Mouse (Mus musculus) MEL (cell line): ENCODE data around the gene Efcab14. TPM values are rescaled to one million over a fixed set of nuclear protein-coding genes. Genes with fewer than 3 reads are reported as not detected.

Source experiments
- DNase-seq: peaks from one replicate; pipeline ENCODE4 v3.0.0; 2011; ENCODE audit warnings: low read depth, low spot score
- H3K27ac ChIP-seq: 2 replicates; pipeline ENCODE4 v1.5.1; 2012; ENCODE audit warnings: low read depth, mild to moderate bottlenecking, control low read depth, low read length, moderate library complexity; ENCODE audit not compliant: control insufficient read depth
- H3K27me3 ChIP-seq, 2 experiments: fragments of 150-350 bp in 1 of 2; sonication (generic) in 1 of 2; 2 replicates each; pipeline ENCODE4 v1.6.1; 2012; ENCODE audit warnings: low read length in 2 of 2, mild to moderate bottlenecking in 2 of 2, improper control_type of control experiment in 1 of 2, moderate library complexity in 1 of 2; ENCODE audit not compliant: insufficient read depth in 2 of 2, control insufficient read depth in 1 of 2
- H3K36me3 ChIP-seq, 2 experiments: 2 replicates each; pipeline ENCODE4 v1.6.1; 2012 to 2014; ENCODE audit warnings: low read length in 2 of 2, improper control_type of control experiment in 1 of 2, inconsistent platforms in 1 of 2, mild to moderate bottlenecking in 1 of 2; ENCODE audit not compliant: insufficient read depth in 2 of 2, control insufficient read depth in 1 of 2
- H3K4me1 ChIP-seq, 2 experiments: fragments of 150-350 bp in 1 of 2; sonication (generic) in 1 of 2; 2 replicates each; pipeline ENCODE4 v1.6.1; 2012; ENCODE audit warnings: low read length in 2 of 2, improper control_type of control experiment in 1 of 2, mild to moderate bottlenecking in 1 of 2; ENCODE audit not compliant: insufficient read depth in 2 of 2, control insufficient read depth in 1 of 2
- H3K4me3 ChIP-seq, 2 experiments: fragments of 150-350 bp in 1 of 2; sonication (generic) in 1 of 2; 2 replicates each; pipeline ENCODE4 v1.5.1; 2012; ENCODE audit warnings: low read depth in 2 of 2, low read length in 2 of 2, mild to moderate bottlenecking in 2 of 2, moderate library complexity in 2 of 2, control low read depth in 1 of 2, improper control_type of control experiment in 1 of 2; ENCODE audit not compliant: control insufficient read depth in 1 of 2, insufficient read depth in 1 of 2
- H3K79me2 ChIP-seq: 2 replicates; pipeline ENCODE4 v1.6.1; 2012; ENCODE audit warnings: mild to moderate bottlenecking, low read length, moderate library complexity; ENCODE audit not compliant: control insufficient read depth, poor library complexity, insufficient read depth
- H3K9ac ChIP-seq: 2 replicates; pipeline ENCODE4 v1.6.1; 2012; ENCODE audit warnings: low read depth, mild to moderate bottlenecking, control low read depth, low read length, moderate library complexity; ENCODE audit not compliant: control insufficient read depth, poor library complexity, severe bottlenecking
- H3K9me3 ChIP-seq: fragments of 150-350 bp; sonication (generic); replicated peaks from 2 replicates; pipeline ENCODE4 v1.6.1; 2012; ENCODE audit warnings: mild to moderate bottlenecking, low read length, improper control_type of control experiment, moderate library complexity; ENCODE audit not compliant: insufficient read depth
- CHD1 ChIP-seq: IDR thresholded peaks from 2 replicates; pipeline ENCODE4 v1.6.1; 2012; ENCODE audit warnings: low read depth, mild to moderate bottlenecking, inconsistent platforms, low read length, improper control_type of control experiment
- CHD2 ChIP-seq: IDR thresholded peaks from 2 replicates; pipeline ENCODE4 v1.6.1; 2011; ENCODE audit warnings: low read length, improper control_type of control experiment
- CTCF ChIP-seq, 3 experiments: IDR thresholded peaks in 2 of 3; conservative IDR thresholded peaks in 1 of 3; 2 replicates each; pipeline ENCODE4 v1.5.1; 2011 to 2012; ENCODE audit warnings: low read length in 3 of 3, low read depth in 2 of 3, mild to moderate bottlenecking in 2 of 3, improper control_type of control experiment in 1 of 3, inconsistent platforms in 1 of 3, mixed read lengths in 1 of 3, moderate library complexity in 1 of 3; ENCODE audit not compliant: control insufficient read depth in 1 of 3, insufficient read depth in 1 of 3, poor library complexity in 1 of 3, severe bottlenecking in 1 of 3
- E2F4 ChIP-seq: IDR thresholded peaks from 2 replicates; pipeline ENCODE4 v1.6.1; 2011; ENCODE audit warnings: low read depth, low read length, improper control_type of control experiment, borderline replicate concordance
- ELF1 ChIP-seq: IDR thresholded peaks from 2 replicates; pipeline ENCODE4 v1.6.1; 2014; ENCODE audit warnings: low read depth, mild to moderate bottlenecking, inconsistent platforms, low read length, improper control_type of control experiment, moderate library complexity
- EP300 ChIP-seq, 2 experiments: IDR thresholded peaks; 2 replicates each; pipeline ENCODE4 v1.6.1; 2011; ENCODE audit warnings: improper control_type of control experiment in 2 of 2, low read length in 2 of 2, low read depth in 1 of 2, mild to moderate bottlenecking in 1 of 2
- HCFC1 ChIP-seq: IDR thresholded peaks from 2 replicates; pipeline ENCODE4 v1.6.1; 2012; ENCODE audit warnings: low read depth, mild to moderate bottlenecking, inconsistent platforms, low read length, improper control_type of control experiment, moderate library complexity
- JUND ChIP-seq: IDR thresholded peaks from 2 replicates; pipeline ENCODE4 v1.6.1; 2011; ENCODE audit warnings: low read depth, mild to moderate bottlenecking, improper control_type of control experiment, low read length
- MEF2A ChIP-seq: IDR thresholded peaks from 2 replicates; pipeline ENCODE4 v1.6.1; 2014; ENCODE audit warnings: low read depth, mild to moderate bottlenecking, inconsistent platforms, low read length, improper control_type of control experiment; ENCODE audit not compliant: poor library complexity, insufficient replicate concordance, severe bottlenecking; ENCODE audit errors: extremely low read depth
- MXI1 ChIP-seq: IDR thresholded peaks from 2 replicates; pipeline ENCODE4 v1.6.1; 2011; ENCODE audit warnings: mild to moderate bottlenecking, low read depth, low read length, improper control_type of control experiment
- MYB ChIP-seq: IDR thresholded peaks from 2 replicates; pipeline ENCODE4 v1.6.1; 2011; ENCODE audit warnings: mild to moderate bottlenecking, low read depth, low read length, improper control_type of control experiment
- NELFE ChIP-seq: IDR thresholded peaks from 2 replicates; pipeline ENCODE4 v1.6.1; 2011; ENCODE audit warnings: low read depth, low read length, improper control_type of control experiment
- POLR2A ChIP-seq, 2 experiments: IDR thresholded peaks; 2 replicates each; pipeline ENCODE4 v1.6.1; 2011 to 2012; ENCODE audit warnings: low read length in 2 of 2, mild to moderate bottlenecking in 2 of 2, control low read depth in 1 of 2, improper control_type of control experiment in 1 of 2, low read depth in 1 of 2, moderate library complexity in 1 of 2; ENCODE audit not compliant: control insufficient read depth in 1 of 2, insufficient read depth in 1 of 2, poor library complexity in 1 of 2
- POLR2AphosphoS5 ChIP-seq: IDR thresholded peaks from 2 replicates; pipeline ENCODE4 v1.6.1; 2012; ENCODE audit warnings: low read depth, borderline replicate concordance, mild to moderate bottlenecking, inconsistent platforms, low read length, moderate library complexity, mixed read lengths
- SIN3A ChIP-seq: IDR thresholded peaks from 2 replicates; pipeline ENCODE4 v1.6.1; 2012; ENCODE audit warnings: low read length, improper control_type of control experiment, inconsistent platforms
- SMC3 ChIP-seq: IDR thresholded peaks from 2 replicates; pipeline ENCODE4 v1.6.1; 2011; ENCODE audit warnings: low read depth, low read length, improper control_type of control experiment
- TAL1 ChIP-seq: IDR thresholded peaks from 2 replicates; pipeline ENCODE4 v1.6.1; 2012; ENCODE audit warnings: mild to moderate bottlenecking, inconsistent platforms, low read length, moderate library complexity, mixed read lengths
- TBP ChIP-seq: IDR thresholded peaks from 2 replicates; pipeline ENCODE4 v1.8.0; 2011; ENCODE audit warnings: low read depth, low read length, improper control_type of control experiment
- USF2 ChIP-seq, 2 experiments: IDR thresholded peaks; 2 replicates each; pipeline ENCODE4 v1.6.1; 2011 to 2012; ENCODE audit warnings: improper control_type of control experiment in 2 of 2, low read length in 2 of 2, borderline replicate concordance in 1 of 2, inconsistent platforms in 1 of 2, low read depth in 1 of 2, mild to moderate bottlenecking in 1 of 2; ENCODE audit not compliant: insufficient read depth in 1 of 2
- ZC3H11A ChIP-seq: IDR thresholded peaks from 2 replicates; pipeline ENCODE4 v1.6.1; 2012; ENCODE audit warnings: low read depth, mild to moderate bottlenecking, inconsistent platforms, low read length, improper control_type of control experiment
- ZKSCAN1 ChIP-seq: IDR thresholded peaks from 2 replicates; pipeline ENCODE4 v1.6.1; 2012; ENCODE audit warnings: low read depth, mild to moderate bottlenecking, inconsistent platforms, low read length, improper control_type of control experiment, moderate library complexity
- polyA plus RNA-seq, 2 experiments: library from polyadenylated mRNA; stranded (reverse) in 1 of 2; unstranded in 1 of 2; fragments of >175 nt in 1 of 2; fragments of >200 nt in 1 of 2; gene quantifications; 2 replicates each; pipeline versions ENCODE4 v1.2.1 to v1.2.4; 2012; ENCODE audit warnings: low replicate concordance in 2 of 2, low read depth in 1 of 2; ENCODE audit not compliant: insufficient read length in 2 of 2, insufficient read depth in 1 of 2, missing spikeins in 1 of 2
- total RNA-seq: library from RNA; depleted of rRNA; stranded (reverse); fragments of 300-350 nt; gene quantifications from 2 replicates; pipeline ENCODE4 v1.2.3, GENCODE M21; 2012

Gene Efcab14
- total and polyA plus RNA-seq, 3 experiments, result 11.7 to 17.1 TPM; not detected in 1

DNA sequence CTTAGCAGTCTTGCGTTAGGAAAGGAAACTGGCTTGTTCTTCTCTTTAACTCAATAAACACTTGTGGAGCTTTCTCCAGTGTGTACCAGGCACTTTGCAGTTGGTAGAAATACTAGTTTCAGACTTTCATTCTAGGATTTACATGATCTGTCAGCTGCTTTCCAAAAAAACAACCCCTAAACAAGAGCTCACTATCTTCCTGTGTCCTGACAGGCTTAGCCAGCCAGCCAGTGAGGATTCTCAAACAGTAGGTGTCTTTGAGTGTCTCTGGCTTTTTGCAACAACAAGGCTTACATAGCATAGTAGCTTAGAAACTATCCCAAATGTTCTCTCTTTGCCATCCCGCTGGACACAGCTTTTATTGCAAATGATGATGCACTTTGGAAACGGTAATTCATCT lies 16.6 kb downstream of the Efcab14 start:
- Histone ChIP-seq H3K27ac (no peak overlapping the region), H3K4me1 (peaks cover 0 to 2% of the 10 kb centered on the region in 2 experiments; a peak in 1 of 4 replicates), H3K27me3 (no peaks in the 10 kb centered on the region), H3K79me2 (no peaks in the 10 kb centered on the region), H3K36me3 (peaks cover 0 to 21% of the 10 kb centered on the region in 2 experiments; a peak in 3 of 4 replicates), H3K9me3 (no peaks in the 10 kb centered on the region), H3K9ac (no peak overlapping the region), H3K4me3 (no peak overlapping the region)
- DNase-seq, result no peak
- TF ChIP-seq ZKSCAN1 (no peak), MYB (no peak), HCFC1 (no peak), SMC3 (no peak)

DNA sequence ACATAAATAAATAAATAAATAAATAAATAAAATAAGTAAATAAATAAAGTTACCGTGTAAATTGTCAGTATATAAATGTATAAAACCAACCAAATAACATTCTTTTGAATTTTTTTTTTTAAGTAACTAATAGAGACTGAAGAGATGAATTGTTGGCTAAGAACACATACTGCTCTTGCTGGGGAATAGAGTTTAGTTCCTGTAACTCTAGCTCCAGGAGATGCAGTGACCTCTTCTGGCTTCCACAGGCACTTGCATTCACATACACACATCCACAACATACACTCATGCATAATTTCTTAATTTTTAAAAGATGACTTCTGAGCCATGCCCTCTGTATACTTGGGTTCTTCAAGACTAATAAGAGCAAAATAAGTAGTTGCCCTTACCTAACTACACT lies 17.3 kb downstream of the Efcab14 start:
- TF ChIP-seq CTCF (IDR thresholded peaks at IDR 0.05 in 2 of 3, conservative IDR thresholded peaks at IDR 0.05 in 1 of 3; ENCODE audit: control insufficient read depth in 1 of 3, insufficient read depth in 1 of 3, low read depth in 2 of 3, low read length in 3 of 3, poor library complexity in 1 of 3, severe bottlenecking in 1 of 3) (peak in 2 of 3 experiments; percentile 7 to 33; a peak in 2 of 6 replicates), POLR2AphosphoS5 (no peak), SMC3 (peak; percentile 14; the same call in 1 of the 2 replicates)
- no peaks in the 10 kb centered on the region for H3K27me3 ChIP-seq
- no peak overlapping the region for H3K4me3 ChIP-seq
- H3K9ac ChIP-seq, result no peak overlapping the region
- H3K9me3 ChIP-seq, result no peaks in the 10 kb centered on the region
- H3K4me1 ChIP-seq, result no peaks in the 10 kb centered on the region
- H3K36me3 ChIP-seq, result peaks cover 0 to 18% of the 10 kb centered on the region in 2 experiments; a peak in 2 of 4 replicates
- H3K27ac ChIP-seq, result no peak overlapping the region
- peak; percentile 27 for DNase-seq
- H3K79me2 ChIP-seq, result no peaks in the 10 kb centered on the region

DNA sequence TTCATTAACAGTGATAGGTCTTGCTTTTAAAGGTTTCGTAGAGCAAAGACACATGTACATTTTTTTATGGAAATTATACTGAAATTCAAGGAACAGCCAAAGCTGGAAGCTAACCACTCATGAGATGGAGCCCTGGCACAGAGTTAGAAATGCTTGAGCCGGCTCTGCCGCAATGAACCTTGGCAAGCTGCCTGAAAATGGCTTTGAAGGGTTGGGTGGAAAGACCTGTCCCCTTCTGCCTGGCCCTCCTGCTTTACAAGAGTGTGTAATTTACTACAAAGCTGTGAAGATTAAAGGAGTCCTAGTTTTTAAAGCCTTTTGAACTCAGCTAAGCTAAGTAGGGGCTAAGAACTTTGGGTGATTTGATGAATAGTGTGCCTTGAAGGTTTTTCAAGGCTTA lies 23.7 kb downstream of the Efcab14 start:
- Histone ChIP-seq H3K36me3 (peaks cover 0 to 10% of the 10 kb centered on the region in 2 experiments; a peak in 2 of 4 replicates), H3K79me2 (no peaks in the 10 kb centered on the region), H3K9me3 (no peaks in the 10 kb centered on the region), H3K9ac (no peak overlapping the region), H3K4me3 (no peak overlapping the region), H3K4me1 (no peaks in the 10 kb centered on the region), H3K27ac (no peak overlapping the region), H3K27me3 (no peaks in the 10 kb centered on the region)
- DNase-seq, result no peak
- TF ChIP-seq E2F4, result no peak
- TF ChIP-seq CHD1, result no peak
- TF ChIP-seq MEF2A, result no peak
- no peak for TF ChIP-seq USF2 (IDR thresholded peaks at IDR 0.05; ENCODE audit: borderline replicate concordance in 1 of 2, insufficient read depth in 1 of 2, low read depth in 1 of 2, low read length in 2 of 2)
- no peak for TF ChIP-seq POLR2A (IDR thresholded peaks at IDR 0.05; ENCODE audit: control insufficient read depth in 1 of 2, insufficient read depth in 1 of 2, low read depth in 1 of 2, low read length in 2 of 2, poor library complexity in 1 of 2)
- no peak for TF ChIP-seq NELFE
- TF ChIP-seq SMC3, result no peak
- TF ChIP-seq TAL1, result no peak
- TF ChIP-seq MXI1, result no peak
- no peak for TF ChIP-seq SIN3A
- no peak for TF ChIP-seq CHD2
- TF ChIP-seq EP300 (IDR thresholded peaks at IDR 0.05; ENCODE audit: low read depth in 1 of 2, low read length in 2 of 2), result no peak
- no peak for TF ChIP-seq JUND
- no peak for TF ChIP-seq TBP
- TF ChIP-seq ELF1, result no peak
- TF ChIP-seq ZC3H11A, result no peak
